8 mouse cellular contexts compared by ENCODE assay signal in the genomic region with DNA sequence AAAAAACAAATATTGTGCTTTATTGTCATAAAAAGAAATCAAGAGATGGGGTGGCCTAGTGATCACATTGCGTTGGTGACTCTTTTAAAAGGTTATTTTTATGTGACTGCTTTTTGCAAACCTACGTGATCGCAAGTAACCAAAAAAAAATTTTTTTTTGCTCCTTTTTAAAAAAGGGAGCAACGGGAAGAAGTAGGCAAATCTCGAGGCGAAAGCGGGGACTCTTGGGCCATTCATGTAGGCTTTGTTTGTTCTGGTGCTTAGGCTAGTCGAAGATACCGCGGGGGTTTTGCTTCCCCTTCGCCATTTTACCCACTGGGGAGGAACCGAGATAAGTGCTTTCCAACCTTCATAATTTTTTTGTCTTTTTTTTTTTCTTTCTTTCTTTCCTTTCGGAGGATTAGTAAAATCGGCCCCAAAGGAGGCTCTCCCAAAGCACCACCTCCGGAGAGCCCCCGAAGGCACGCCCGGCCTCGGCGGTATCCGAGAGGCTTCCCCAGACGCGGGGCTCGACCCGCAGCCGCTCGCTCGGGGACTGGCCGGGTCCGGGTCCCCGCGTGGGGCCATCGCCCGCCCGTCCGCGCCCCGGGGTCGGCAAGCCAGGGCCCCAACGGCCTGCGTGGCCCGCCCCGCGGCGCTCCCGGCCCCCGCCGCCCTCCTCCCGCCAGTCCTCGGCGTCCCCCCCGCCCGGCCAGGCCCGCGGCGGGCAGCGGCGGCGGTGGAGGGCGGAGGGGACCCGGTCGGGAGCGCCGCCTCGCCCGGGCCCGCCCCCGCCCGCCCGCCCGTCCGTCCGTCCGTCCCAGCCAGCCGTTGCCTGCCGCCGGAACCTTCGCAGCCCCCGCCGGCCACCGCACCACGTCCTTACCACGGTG. TPM values are rescaled to one million over a fixed set of nuclear protein-coding genes. Genes with fewer than 3 reads are reported as not detected.
DNase-seq lines count a peak whose midpoint lies in the region; ATAC-seq and TF ChIP-seq lines count a peak whose summit lies in the region.

No protein-coding gene starts in this region.

- peak overlapping the region; percentile 99 for H3K4me3 ChIP-seq in ES-Bruce4 (ENCODE audit: low read depth, low read length)
- peak overlapping the region; percentile 96 for H3K4me3 ChIP-seq in bone marrow, adult 2 months (replicated peaks; ENCODE audit: control insufficient read depth, low read depth, low read length)
- peak overlapping the region; percentile 85 for H3K4me3 ChIP-seq in heart, embryonic 16.5 days (ENCODE audit: low read length)
- H3K4me3 ChIP-seq in lung, embryonic 14.5 days (ENCODE audit: low read depth, low read length) = peak overlapping the region; percentile 90

- H3K9ac ChIP-seq in ES-Bruce4 (ENCODE audit: low read depth, poor library complexity, severe bottlenecking) = peak overlapping the region; percentile 100
- H3K9ac ChIP-seq in heart, embryonic 16.5 days (ENCODE audit: low read length) = peak overlapping the region; percentile 99
- peak overlapping the region; percentile 100 for H3K9ac ChIP-seq in lung, embryonic 14.5 days

- peak overlapping the region; percentile 81 for H3K27ac ChIP-seq in ES-Bruce4 (ENCODE audit: insufficient read depth, low read length)
- peak overlapping the region; percentile 99 for H3K27ac ChIP-seq in bone marrow, adult 2 months (ENCODE audit: control insufficient read depth, insufficient read depth, low read depth, low read length, poor library complexity)
- peak overlapping the region; percentile 100 for H3K27ac ChIP-seq in heart, embryonic 16.5 days (ENCODE audit: low read length)
- H3K27ac ChIP-seq in lung, embryonic 14.5 days (ENCODE audit: low read depth) = peak overlapping the region; percentile 100

- H3K9me3 ChIP-seq in ES-Bruce4 (replicated peaks; ENCODE audit: control insufficient read depth, insufficient read depth, low read length, poor library complexity, severe bottlenecking) = no peaks in the 10 kb centered on the region
- H3K9me3 ChIP-seq in heart, embryonic 16.5 days (replicated peaks; ENCODE audit: control insufficient read depth, low read length) = no peaks in the 10 kb centered on the region; the same call in 1 of the 2 replicates
- H3K9me3 ChIP-seq in lung, embryonic 14.5 days (ENCODE audit: low read depth, low read length) = no peaks in the 10 kb centered on the region

- no peak for TF ChIP-seq CTCF in ES-Bruce4 (IDR thresholded peaks at IDR 0.05; ENCODE audit: low read depth, low read length)
- no peak for TF ChIP-seq CTCF in bone marrow, adult 2 months (IDR thresholded peaks at IDR 0.05; ENCODE audit: control insufficient read depth, insufficient read depth, low read length)
- TF ChIP-seq CTCF in lung, embryonic 14.5 days (IDR thresholded peaks at IDR 0.05; ENCODE audit: low read depth) = no peak

- under 1% methylated on average over 69 of the region's 83 CpGs for WGBS in bone marrow, adult 2 months
- WGBS in heart, embryonic 16.5 days = under 1% methylated on average over 68 of the region's 83 CpGs
- under 1% methylated on average over 79 of the region's 83 CpGs for WGBS in lung, embryonic 14.5 days

- H3K36me3 ChIP-seq in ES-Bruce4 (ENCODE audit: control insufficient read depth, insufficient read depth, low read length, poor library complexity, severe bottlenecking) = peaks cover 18% of the 10 kb centered on the region
- peaks cover 8% of the 10 kb centered on the region; the same call in 1 of the 2 replicates for H3K36me3 ChIP-seq in heart, embryonic 16.5 days (ENCODE audit: control insufficient read depth, insufficient read depth)
- H3K36me3 ChIP-seq in lung, embryonic 14.5 days (ENCODE audit: insufficient read depth) = peaks cover 19% of the 10 kb centered on the region

- no peaks in the 10 kb centered on the region for H3K4me1 ChIP-seq in ES-Bruce4 (ENCODE audit: control insufficient read depth, insufficient read depth, low read length)
- H3K4me1 ChIP-seq in bone marrow, adult 2 months (ENCODE audit: control insufficient read depth, insufficient read depth, low read length) = peaks cover 4% of the 10 kb centered on the region
- H3K4me1 ChIP-seq in heart, embryonic 16.5 days (ENCODE audit: control insufficient read depth, insufficient read depth, low read length) = peaks cover 23% of the 10 kb centered on the region
- H3K4me1 ChIP-seq in lung, embryonic 14.5 days (ENCODE audit: insufficient read depth) = peaks cover 7% of the 10 kb centered on the region; the same call in 1 of the 2 replicates

- peak; percentile 48 to 80 for DNase-seq in kidney, postnatal 25 days
- DNase-seq in lung, embryonic 14.5 days = peak; percentile 72
- peak; percentile 58 for DNase-seq in ovary, postnatal 36 days (ENCODE audit: low spot score)
- peak; percentile 68 for DNase-seq in thymus, postnatal 25 days

- no peak for TF ChIP-seq POLR2A in ES-Bruce4 (IDR thresholded peaks at IDR 0.05; ENCODE audit: insufficient read depth, low read length)
- no peak for TF ChIP-seq POLR2A in bone marrow, adult 2 months (IDR thresholded peaks at IDR 0.05; ENCODE audit: borderline replicate concordance, control insufficient read depth, low read depth, low read length)

- ATAC-seq in erythroid progenitor cell, adult 5-6 weeks (replicated peaks; ENCODE audit: low FRiP score, poor library complexity, severe bottlenecking) = 0 out of 2 replicates have a peak, but pooled peaks have one; percentile 18
- ATAC-seq in heart, embryonic 16.5 days (replicated peaks; ENCODE audit: extremely low read depth, insufficient read depth, low FRiP score) = 0 out of 2 replicates have a peak, but pooled peaks have one; percentile 3
- no peak for ATAC-seq in lung, embryonic 14.5 days (ENCODE audit: insufficient read depth)

- H3K27me3 ChIP-seq in ES-Bruce4 (ENCODE audit: control insufficient read depth, insufficient read depth, low read length, poor library complexity, severe bottlenecking) = no peaks in the 10 kb centered on the region
- H3K27me3 ChIP-seq in heart, embryonic 16.5 days (ENCODE audit: control insufficient read depth, insufficient read depth, low read length) = no peaks in the 10 kb centered on the region
- no peaks in the 10 kb centered on the region for H3K27me3 ChIP-seq in lung, embryonic 14.5 days (ENCODE audit: insufficient read depth, low read length)

- peak overlapping the region; percentile 69 for H3K4me2 ChIP-seq in heart, embryonic 16.5 days (ENCODE audit: low read depth, low read length)
- peak overlapping the region; percentile 63 for H3K4me2 ChIP-seq in lung, embryonic 14.5 days

- TF ChIP-seq EP300 in ES-Bruce4 (IDR thresholded peaks at IDR 0.05; ENCODE audit: insufficient read depth, low read depth, low read length) = no peak

RNA-seq across cellular contexts. Expression of gene Gtf2a1, which starts 1.4 kb away (rescaled TPM):
- polyA plus RNA-seq in ES-Bruce4 (2011; ENCODE audit: insufficient read depth, insufficient read length, low read depth, missing spikeins) = 72.1 and 77.4 TPM in 2 replicates
- polyA plus RNA-seq in bone marrow, adult 2 months (2011; ENCODE audit: insufficient read depth, insufficient read length, low replicate concordance, missing spikeins) = 26.2 and 38.5 TPM in 2 replicates
- total RNA-seq in erythroid progenitor cell, adult 5-6 weeks (2015; ENCODE audit: low replicate concordance) = 41.1 and 59.9 TPM in 2 replicates
- 38.4 and 49.4 TPM in 2 replicates for total RNA-seq in erythroid progenitor cell, adult 5-6 weeks (2017; ENCODE audit: low replicate concordance)
- polyA plus RNA-seq in heart, embryonic 16.5 days (2015; fragmentation: Nextera tagmentation; extraction: Ambion mirVana) = 27.9 and 28.9 TPM in 2 replicates
- polyA plus RNA-seq in lung, embryonic 14.5 days (2014; fragmentation: Nextera tagmentation; extraction: Ambion mirVana) = 36.1 and 38.2 TPM in 2 replicates
